In the genomic region with DNA sequence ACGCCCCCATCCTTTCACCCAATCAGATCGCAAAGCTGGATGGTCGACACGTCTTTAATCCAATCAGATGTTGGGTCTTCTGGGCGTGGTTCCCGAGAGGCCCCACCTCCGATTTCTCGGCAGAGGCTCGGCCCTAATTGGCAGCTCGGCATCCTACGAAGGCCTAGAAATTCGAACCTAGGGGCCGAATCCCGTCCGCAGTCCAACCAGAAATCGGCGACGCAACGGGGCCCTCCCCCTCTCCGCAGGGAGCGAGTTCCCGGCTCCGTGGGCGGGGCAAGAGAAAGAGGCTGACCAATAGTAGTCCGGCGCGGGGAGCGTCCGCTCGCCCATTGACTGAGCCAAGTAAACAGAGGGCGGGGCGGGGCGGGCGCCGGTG, we compare ENCODE assay signal across 8 mouse cellular contexts. TPM values are rescaled to one million over a fixed set of nuclear protein-coding genes. Genes with fewer than 3 reads are reported as not detected.
DNase-seq lines count a peak whose midpoint lies in the region; ATAC-seq and TF ChIP-seq lines count a peak whose summit lies in the region.

Gene Grk6 (plus strand): TSS at position 136 of the 379 bp plus-strand sequence.

- H3K36me3 ChIP-seq in E14TG2a.4 (ENCODE audit: insufficient read depth, low read length): peaks cover 34% of the 10 kb centered on the region
- H3K36me3 ChIP-seq in forebrain, embryonic 12.5 days (replicated peaks): peaks cover 11% of the 10 kb centered on the region
- H3K36me3 ChIP-seq in heart, postnatal 0 days (replicated peaks; ENCODE audit: control insufficient read depth, insufficient read depth, low read length): no peaks in the 10 kb centered on the region
- H3K36me3 ChIP-seq in liver, embryonic 16.5 days (ENCODE audit: control insufficient read depth, insufficient read depth): no peaks in the 10 kb centered on the region
- peaks cover 7% of the 10 kb centered on the region for H3K36me3 ChIP-seq in neural tube, embryonic 13.5 days
- no peaks in the 10 kb centered on the region for H3K36me3 ChIP-seq in testis, adult 2 months (ENCODE audit: control insufficient read depth, insufficient read depth, low read length)

- peak within 1 kb of the TSS; percentile 94 for H3K27ac ChIP-seq in forebrain, embryonic 12.5 days
- peak within 1 kb of the TSS; percentile 89 for H3K27ac ChIP-seq in heart, postnatal 0 days (ENCODE audit: low read depth)
- peak within 1 kb of the TSS; percentile 97 for H3K27ac ChIP-seq in liver, embryonic 16.5 days (ENCODE audit: low read length)
- peak within 1 kb of the TSS; percentile 94 for H3K27ac ChIP-seq in neural tube, embryonic 13.5 days (replicated peaks)
- peak within 1 kb of the TSS; percentile 81 for H3K27ac ChIP-seq in testis, adult 2 months (ENCODE audit: control insufficient read depth, insufficient read depth, low read depth, low read length)

- H3K9ac ChIP-seq in forebrain, embryonic 12.5 days: peak within 1 kb of the TSS; percentile 96
- peak within 1 kb of the TSS; percentile 78 for H3K9ac ChIP-seq in heart, postnatal 0 days (replicated peaks; ENCODE audit: low read depth, low read length)
- peak within 1 kb of the TSS; percentile 94 for H3K9ac ChIP-seq in liver, embryonic 16.5 days (ENCODE audit: low read depth, low read length)
- H3K9ac ChIP-seq in neural tube, embryonic 13.5 days: peak within 1 kb of the TSS; percentile 95

- no peak; the same call in 1 of the 2 replicates for TF ChIP-seq POLR2A in testis, adult 2 months (IDR thresholded peaks at IDR 0.05; ENCODE audit: control insufficient read depth, low read depth, low read length)

- under 1% methylated on average over 25 of the region's 35 CpGs for WGBS in forebrain, embryonic 12.5 days
- 0% methylated on average over 34 of the region's 35 CpGs for WGBS in heart, postnatal 0 days
- WGBS in liver, embryonic 16.5 days (ENCODE audit: insufficient replicate concordance): 0% methylated on average over 34 of the region's 35 CpGs
- under 1% methylated on average over 34 of the region's 35 CpGs for WGBS in neural tube, embryonic 13.5 days

- peaks cover 5% of the 10 kb centered on the region; the same call in 1 of the 2 replicates for H3K9me3 ChIP-seq in E14TG2a.4 (ENCODE audit: low read length)
- H3K9me3 ChIP-seq in forebrain, embryonic 12.5 days: no peaks in the 10 kb centered on the region
- no peaks in the 10 kb centered on the region for H3K9me3 ChIP-seq in heart, postnatal 0 days (replicated peaks; ENCODE audit: control insufficient read depth, low read length)
- no peaks in the 10 kb centered on the region for H3K9me3 ChIP-seq in liver, embryonic 16.5 days (replicated peaks; ENCODE audit: control insufficient read depth, low read length)
- no peaks in the 10 kb centered on the region for H3K9me3 ChIP-seq in neural tube, embryonic 13.5 days

- H3K4me2 ChIP-seq in forebrain, embryonic 12.5 days: peak within 1 kb of the TSS; percentile 66
- peak within 1 kb of the TSS; percentile 81 for H3K4me2 ChIP-seq in heart, postnatal 0 days (ENCODE audit: low read depth, low read length)
- peak within 1 kb of the TSS; percentile 89 for H3K4me2 ChIP-seq in liver, embryonic 16.5 days (ENCODE audit: low read depth, low read length)
- H3K4me2 ChIP-seq in neural tube, embryonic 13.5 days: peak within 1 kb of the TSS; percentile 84

- peak; percentile 97 for ATAC-seq in forebrain, embryonic 12.5 days (ENCODE audit: low FRiP score)
- peak; percentile 95 for ATAC-seq in heart, postnatal 0 days (ENCODE audit: insufficient read depth, low read depth)
- ATAC-seq in liver, embryonic 16.5 days (ENCODE audit: low read depth): peak; percentile 90
- ATAC-seq in neural tube, embryonic 13.5 days (ENCODE audit: low read depth): peak; percentile 97

- H3K4me1 ChIP-seq in E14TG2a.4 (replicated peaks; ENCODE audit: low read depth, low read length): peaks cover 63% of the 10 kb centered on the region
- peaks cover 28% of the 10 kb centered on the region for H3K4me1 ChIP-seq in forebrain, embryonic 12.5 days
- peaks cover 35% of the 10 kb centered on the region for H3K4me1 ChIP-seq in heart, postnatal 0 days (ENCODE audit: control insufficient read depth, insufficient read depth)
- peaks cover 51% of the 10 kb centered on the region for H3K4me1 ChIP-seq in liver, embryonic 16.5 days (ENCODE audit: control insufficient read depth, low read depth, low read length)
- peaks cover 37% of the 10 kb centered on the region for H3K4me1 ChIP-seq in neural tube, embryonic 13.5 days (replicated peaks)
- H3K4me1 ChIP-seq in testis, adult 2 months (ENCODE audit: control insufficient read depth, insufficient read depth, low read length): peaks cover 12% of the 10 kb centered on the region

- peak within 1 kb of the TSS; percentile 98 for H3K4me3 ChIP-seq in E14TG2a.4 (replicated peaks; ENCODE audit: low read length)
- H3K4me3 ChIP-seq in forebrain, embryonic 12.5 days (replicated peaks): peak within 1 kb of the TSS; percentile 80
- H3K4me3 ChIP-seq in heart, postnatal 0 days (ENCODE audit: low read depth, low read length): peak within 1 kb of the TSS; percentile 74
- peak within 1 kb of the TSS; percentile 84 for H3K4me3 ChIP-seq in liver, embryonic 16.5 days (ENCODE audit: low read depth, low read length)
- H3K4me3 ChIP-seq in neural tube, embryonic 13.5 days: peak within 1 kb of the TSS; percentile 90
- peak within 1 kb of the TSS; percentile 90 for H3K4me3 ChIP-seq in testis, adult 2 months (ENCODE audit: control insufficient read depth, low read depth, low read length)

- H3K27me3 ChIP-seq in E14TG2a.4 (ENCODE audit: insufficient read depth, low read length): no peaks in the 10 kb centered on the region
- H3K27me3 ChIP-seq in forebrain, embryonic 12.5 days: no peaks in the 10 kb centered on the region
- no peaks in the 10 kb centered on the region for H3K27me3 ChIP-seq in heart, postnatal 0 days (ENCODE audit: control insufficient read depth, insufficient read depth, low read length)
- no peaks in the 10 kb centered on the region for H3K27me3 ChIP-seq in liver, embryonic 16.5 days (ENCODE audit: control insufficient read depth, insufficient read depth, low read depth, low read length)
- H3K27me3 ChIP-seq in neural tube, embryonic 13.5 days: no peaks in the 10 kb centered on the region
- no peaks in the 10 kb centered on the region for H3K27me3 ChIP-seq in testis, adult 2 months (ENCODE audit: control insufficient read depth, insufficient read depth, low read length)

- no peak for TF ChIP-seq CTCF in E14TG2a.4 (conservative IDR thresholded peaks at IDR 0.05; ENCODE audit: low read length)
- no peak for TF ChIP-seq CTCF in heart, postnatal 0 days (IDR thresholded peaks at IDR 0.05; ENCODE audit: low read depth)
- no peak for TF ChIP-seq CTCF in testis, adult 2 months (IDR thresholded peaks at IDR 0.05; ENCODE audit: control insufficient read depth, insufficient read depth, insufficient replicate concordance, low read depth, low read length)

- peak; percentile 15; the same call in 1 of the 2 replicates for TF ChIP-seq EP300 in heart, postnatal 0 days (IDR thresholded peaks at IDR 0.05; ENCODE audit: low read depth)

- peak; percentile 99 for DNase-seq in c-Kit-positive CD71-positive TER-119-positive erythroid progenitor cells, embryonic 14.5 days (ENCODE audit: low spot score)
- peak; percentile 99 for DNase-seq in heart, postnatal 0 days (ENCODE audit: low spot score)
- DNase-seq in kidney, postnatal 4 days: peak; percentile 98 to 100

RNA-seq across cellular contexts. Expression of gene Grk6, which starts in this region (rescaled TPM):
- 54.2 and 58.1 TPM in 2 replicates for polyA plus RNA-seq in forebrain, embryonic 12.5 days (2016; fragmentation: Nextera tagmentation; extraction: Ambion mirVana)
- 27.2 and 44.4 TPM in 2 replicates for total RNA-seq in heart, postnatal 0 days (2014; rRNA removed; ENCODE audit: low replicate concordance)
- 10.7 TPM in 2 replicates for polyA plus RNA-seq in heart, postnatal 0 days (2015; fragmentation: Nextera tagmentation; extraction: Ambion mirVana)
- polyA plus RNA-seq in liver, embryonic 16.5 days (2015; fragmentation: Nextera tagmentation; extraction: Ambion mirVana): 10.4 and 12.1 TPM in 2 replicates
- 35.7 and 38.5 TPM in 2 replicates for polyA plus RNA-seq in neural tube, embryonic 13.5 days (2015; fragmentation: Nextera tagmentation; extraction: Ambion mirVana)
- polyA plus RNA-seq in testis, adult 2 months (2012; rRNA removed): 7.8 and 8.4 TPM in 2 replicates

Comparison
In these comparisons a context has a peak if more than half of its experiments do, and no peak if none do; other contexts are left out.
1. Peak in every context shown above with its lines: DNase-seq, ATAC-seq, H3K4me3 ChIP-seq and H3K27ac ChIP-seq.